Mouse (Mus musculus) adrenal gland, adult 2 months (tissue): ENCODE measurements around the gene Otogl. TPM values are rescaled to one million over a fixed set of nuclear protein-coding genes. Genes with fewer than 3 reads are reported as not detected.
"Not testable (repeated sequence)": the region's sequence is repeated elsewhere in the genome, so short reads cannot be mapped to it uniquely, and the experiment has no call there.

Experiments used
- DNase-seq: peaks from one replicate; pipeline ENCODE4 v3.0.0; 2021
- polyA plus RNA-seq: library from polyadenylated mRNA; depleted of rRNA; stranded (reverse); fragments of >200 nt; gene quantifications from 2 replicates; pipeline ENCODE4 v1.2.3, GENCODE M21; 2012
- total RNA-seq, 2 experiments: library from RNA; stranded (reverse); gene quantifications; 2 replicates each; pipeline ENCODE4 v1.2.3; 2021

Otogl gene
- total and polyA plus RNA-seq, 3 experiments = 0.17 to 0.31 TPM; not detected in 1

GRCm38 (mm10) chr10:107805203-107805602, 106.7 kb downstream of the Otogl start:
- no peak for DNase-seq

- not testable (repeated sequence) for DNase-seq
Measured at GRCm38 (mm10) chr10:107804285-107804684, 107.6 kb downstream of the Otogl start.

GRCm38 (mm10) chr10:107799671-107800353, 112.1 kb downstream of the Otogl start:
- DNase-seq = peak; percentile 66

- no peak for DNase-seq
Measured at GRCm38 (mm10) chr10:107794812-107795756, 116.8 kb downstream of the Otogl start.

- no peak for DNase-seq
Measured at GRCm38 (mm10) chr10:107792491-107792890, 119.4 kb downstream of the Otogl start.

- DNase-seq = no peak
Measured at GRCm38 (mm10) chr10:107779548-107779947, 132.4 kb downstream of the Otogl start.

GRCm38 (mm10) chr10:107759624-107760023, 152.3 kb downstream of the Otogl start:
- DNase-seq = no peak

- DNase-seq = no peak
Measured at GRCm38 (mm10) chr10:107753471-107753870, 158.5 kb downstream of the Otogl start.

GRCm38 (mm10) chr10:107752351-107753143, 159.4 kb downstream of the Otogl start:
- DNase-seq = no peak

GRCm38 (mm10) chr10:107751944-107752343, 160.0 kb downstream of the Otogl start:
- no peak for DNase-seq

GRCm38 (mm10) chr10:107747566-107747965, 164.4 kb downstream of the Otogl start:
- DNase-seq = no peak

GRCm38 (mm10) chr10:107746717-107747116, 165.2 kb downstream of the Otogl start:
- no peak for DNase-seq

GRCm38 (mm10) chr10:107739815-107740214, 172.1 kb downstream of the Otogl start:
- no peak for DNase-seq

GRCm38 (mm10) chr10:107737743-107738142, 174.2 kb downstream of the Otogl start:
- DNase-seq = no peak

GRCm38 (mm10) chr10:107735448-107735847, 176.5 kb downstream of the Otogl start:
- DNase-seq = no peak

GRCm38 (mm10) chr10:107734327-107734726, 177.6 kb downstream of the Otogl start:
- DNase-seq = no peak

GRCm38 (mm10) chr10:107725631-107726030, 186.3 kb downstream of the Otogl start:
- DNase-seq = no peak

- no peak for DNase-seq
Measured at GRCm38 (mm10) chr10:107719806-107720205, 192.1 kb downstream of the Otogl start, which contains the start of gene Ptprq. Ptprq (minus strand) TSS chr10:107720051.
